Mouse (Mus musculus) adrenal gland, postnatal 36 days (tissue): ENCODE measurements at regions not wholly inside any gene's neighbourhood (a gene's known extent, or its start where the extent isn't known, plus 50 kb on each side); places are given as distances from the start of the nearest gene placed in this dataset.
A peak's percentile ranks its signal among the peaks of the same experiment; 100 is the strongest.

Experiments
- DNase-seq, 2 experiments: peaks; one replicate each; pipeline ENCODE4 v3.0.0; 2021; ENCODE audit warnings: mixed read lengths in 1 of 2

GRCm38 (mm10) chr15:60104126-60104525 lies 87.7 kb upstream of the 4933412E24Rik start:
- DNase-seq, result no peak

- no peak for DNase-seq
Observed at GRCm38 (mm10) chr15:60101485-60102280, 85.3 kb upstream of the 4933412E24Rik start.

- peak; percentile 60 to 69 for DNase-seq
Observed at GRCm38 (mm10) chr15:60097141-60097540, 80.7 kb upstream of the 4933412E24Rik start.

GRCm38 (mm10) chr15:60096131-60096530 lies 79.7 kb upstream of the 4933412E24Rik start:
- no peak for DNase-seq

GRCm38 (mm10) chr15:60089921-60090320 lies 73.5 kb upstream of the 4933412E24Rik start:
- no peak for DNase-seq

GRCm38 (mm10) chr15:60088964-60089899 lies 72.8 kb upstream of the 4933412E24Rik start:
- DNase-seq, result no peak
